Mouse (Mus musculus) c-Kit-positive CD71-positive TER-119-negative erythroid progenitor cells, embryonic 14.5 days (primary cell): Measurements from ENCODE around the gene Pde4b.

Experiments
- DNase-seq: peaks from one replicate; pipeline ENCODE4 v3.0.0-alpha.2; 2013; ENCODE audit warnings: low read depth

Gene Pde4b

GRCm38 (mm10) chr4:102406848-102407247, 319.5 kb downstream of the Pde4b start:
- no peak for DNase-seq

- no peak for DNase-seq
These were observed 320.8 kb downstream of the Pde4b start for GRCm38 (mm10) chr4:102408132-102408531.

GRCm38 (mm10) chr4:102408938-102409337, 321.6 kb downstream of the Pde4b start:
- DNase-seq = no peak

DNA sequence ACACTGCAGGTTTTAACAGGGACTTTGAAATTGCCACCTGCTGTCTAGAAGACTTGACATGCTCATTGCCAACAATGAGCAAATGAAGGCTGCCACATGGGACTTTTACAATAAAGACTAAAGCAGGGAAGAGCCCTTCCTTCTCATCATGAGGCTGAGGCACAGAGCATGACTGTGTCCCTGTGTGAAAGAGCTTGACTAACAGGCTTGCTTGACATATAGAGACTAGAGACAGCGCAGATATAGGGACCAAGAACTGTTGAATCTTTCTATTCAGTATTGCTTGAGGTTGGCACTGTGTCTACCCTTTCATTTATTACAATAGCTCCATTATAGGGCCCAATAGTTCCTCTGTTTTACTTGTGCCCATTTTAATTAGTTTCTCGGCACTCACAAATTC, 325.8 kb downstream of the Pde4b start:
- no peak for DNase-seq

DNA sequence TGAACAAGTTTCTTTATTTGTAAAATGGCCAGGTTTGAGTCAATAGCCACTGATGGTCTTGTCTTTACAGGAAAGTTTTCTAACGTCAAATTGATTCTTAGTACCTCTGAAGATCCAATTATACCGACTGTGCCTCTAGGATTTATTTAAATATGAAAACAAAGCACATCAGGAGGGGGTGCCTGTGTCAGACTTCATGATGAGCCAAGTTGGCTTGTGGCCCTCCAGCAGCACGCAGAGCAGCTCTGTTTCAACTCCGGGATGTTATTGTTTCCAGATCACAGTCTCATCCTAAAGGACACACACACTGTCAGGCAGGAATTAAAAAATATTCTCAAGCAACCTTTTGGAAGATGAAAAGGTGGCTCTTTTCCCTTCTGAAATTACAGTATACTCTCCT, 326.5 kb downstream of the Pde4b start:
- no peak for DNase-seq

DNA sequence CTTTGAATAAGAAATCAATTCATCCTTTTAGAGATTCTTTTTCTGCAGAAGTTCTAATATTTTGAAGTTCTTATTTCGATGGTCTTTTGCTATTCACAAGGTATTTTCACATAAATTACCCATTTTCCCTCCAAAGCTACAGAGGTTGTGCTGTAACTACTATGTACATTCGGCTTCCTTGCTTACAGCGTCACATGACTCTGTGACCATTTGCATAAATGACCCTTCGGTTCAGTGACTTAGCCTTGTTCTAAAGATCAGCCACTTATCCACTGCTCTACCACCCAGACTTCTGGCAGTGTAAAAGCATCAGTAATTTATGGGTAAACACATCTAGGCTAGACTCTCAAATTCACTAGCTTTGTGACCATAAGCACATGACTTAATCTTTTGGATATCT, 327.3 kb downstream of the Pde4b start:
- no peak for DNase-seq

DNA sequence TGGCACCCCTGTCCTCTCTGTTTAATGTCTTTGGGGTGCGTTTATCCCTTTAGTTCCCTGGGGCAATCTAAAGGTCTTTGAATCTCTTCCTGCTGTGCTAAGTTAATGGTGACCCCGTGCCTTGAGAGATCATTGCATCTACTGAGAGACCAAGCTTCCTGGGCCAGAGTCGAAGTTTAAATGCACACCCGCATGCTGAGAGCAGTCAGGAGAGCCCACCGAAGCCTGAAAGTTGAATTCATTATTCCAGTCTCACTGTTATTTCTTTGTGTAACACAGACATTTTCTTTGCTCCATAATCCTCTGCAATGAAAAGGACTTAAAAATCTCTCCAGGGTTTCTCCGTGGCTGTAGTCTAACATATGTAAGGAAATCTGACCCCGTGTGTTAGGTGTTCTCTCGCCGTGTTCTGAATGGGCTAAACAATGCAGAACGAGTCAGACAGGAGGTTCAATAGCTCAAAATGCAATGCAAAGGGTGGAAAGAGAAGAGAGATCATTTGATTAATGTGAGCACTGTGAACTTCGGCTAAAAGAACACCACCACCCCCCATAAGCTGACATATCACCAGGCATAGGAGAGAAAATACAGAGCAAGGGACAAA, 333.6 kb downstream of the Pde4b start:
- DNase-seq = no peak

DNA sequence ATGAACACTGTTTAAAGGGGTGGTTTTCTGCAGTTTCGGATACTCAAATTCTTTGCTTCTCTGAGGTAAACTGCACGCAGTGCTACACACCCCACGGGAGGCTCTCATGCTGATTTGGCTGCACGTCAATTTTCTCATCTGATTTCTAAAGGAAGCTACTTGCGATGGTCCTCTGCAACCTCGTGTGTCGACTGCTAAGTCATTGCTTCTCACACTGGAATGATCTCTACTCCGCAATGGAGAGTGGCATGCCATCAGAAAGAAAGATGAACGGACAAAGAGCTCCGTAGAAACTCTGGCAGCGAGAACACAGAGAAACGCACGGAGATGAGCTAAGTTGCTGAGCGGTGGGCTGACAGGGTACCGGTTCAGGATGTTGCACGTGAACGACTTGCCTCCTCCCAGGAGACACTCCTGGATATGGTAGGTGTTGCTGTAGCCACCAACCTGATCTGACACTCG, 334.1 kb downstream of the Pde4b start:
- DNase-seq = no peak

- DNase-seq = no peak
These were observed 336.8 kb downstream of the Pde4b start for GRCm38 (mm10) chr4:102424104-102424503.

- DNase-seq = no peak
These were observed 338.1 kb downstream of the Pde4b start for GRCm38 (mm10) chr4:102425422-102425821.

- DNase-seq = no peak
These were observed 342.5 kb downstream of the Pde4b start for GRCm38 (mm10) chr4:102429730-102430341.

DNA sequence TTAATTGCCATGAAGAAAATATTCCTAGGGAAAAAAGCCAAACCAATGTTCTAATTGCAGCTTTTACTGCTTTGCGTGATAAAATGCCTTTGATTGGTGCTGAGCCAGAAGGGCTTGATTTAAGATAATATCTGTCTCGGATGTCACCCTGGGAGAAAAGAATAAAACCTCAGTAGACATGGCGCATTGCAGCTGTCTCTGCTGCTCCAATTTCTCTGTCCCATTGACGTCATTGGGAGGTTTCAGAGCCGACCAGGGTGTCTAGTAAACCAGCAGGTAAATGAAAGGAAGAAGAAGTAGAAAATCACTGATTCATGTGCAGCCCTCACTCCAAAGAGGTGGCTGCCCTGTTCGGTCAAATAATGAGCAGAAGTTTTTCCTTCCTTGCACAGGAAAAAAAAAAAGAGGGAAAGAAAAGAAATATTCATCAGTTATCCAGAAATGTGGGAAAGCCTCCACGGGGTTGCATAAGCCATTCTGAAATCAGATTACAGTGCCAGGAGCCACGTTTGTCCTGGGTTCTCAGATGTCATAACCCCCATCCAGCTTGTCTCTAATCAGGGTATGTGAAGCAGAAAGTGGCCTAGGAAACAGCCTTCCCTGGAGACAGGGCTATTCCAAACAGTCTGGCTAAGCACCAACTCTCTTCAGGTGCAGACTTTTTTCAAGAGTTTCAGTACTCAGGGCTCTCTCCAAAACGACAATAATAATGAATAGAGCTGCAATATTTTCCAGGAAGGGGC, 344.9 kb downstream of the Pde4b start:
- DNase-seq = no peak

GRCm38 (mm10) chr4:102439401-102440118, 352.2 kb downstream of the Pde4b start:
- no peak for DNase-seq

DNA sequence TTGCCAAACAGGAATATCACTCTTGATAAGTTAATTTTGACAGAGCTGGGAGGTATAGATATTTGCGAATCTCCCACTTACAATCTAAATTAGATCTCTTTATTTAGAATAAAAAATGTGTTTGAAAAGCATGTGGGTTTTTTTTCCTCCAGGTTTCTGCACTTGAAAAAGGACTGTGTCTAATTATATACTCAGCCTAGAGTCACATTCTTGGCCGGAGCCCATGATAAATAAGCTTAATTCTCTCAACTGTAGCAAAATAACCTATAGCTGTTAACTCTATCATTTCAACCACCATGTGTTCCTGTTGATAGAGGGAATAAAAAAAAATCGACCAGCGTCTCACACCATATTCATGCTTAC, 352.8 kb downstream of the Pde4b start:
- no peak for DNase-seq

DNA sequence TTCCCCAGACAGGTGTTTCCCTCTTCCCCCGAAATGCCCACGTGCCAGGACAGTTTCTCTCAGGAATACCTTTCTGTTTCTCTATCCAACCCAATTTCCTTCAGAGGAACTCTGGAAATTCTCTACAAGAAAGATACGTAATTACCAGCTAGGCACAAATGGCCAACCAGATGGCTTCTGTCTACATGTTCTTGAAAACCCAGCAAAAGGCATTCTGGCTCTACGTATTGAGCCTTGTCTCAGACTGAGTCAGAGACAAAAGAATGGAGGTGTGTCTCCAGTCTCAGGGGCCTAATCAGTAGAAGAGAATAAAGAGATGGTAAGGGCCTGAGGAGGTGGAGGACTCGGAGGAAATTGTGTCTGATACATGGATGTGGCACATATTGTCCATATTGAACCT, 356.2 kb downstream of the Pde4b start:
- DNase-seq = no peak

DNA sequence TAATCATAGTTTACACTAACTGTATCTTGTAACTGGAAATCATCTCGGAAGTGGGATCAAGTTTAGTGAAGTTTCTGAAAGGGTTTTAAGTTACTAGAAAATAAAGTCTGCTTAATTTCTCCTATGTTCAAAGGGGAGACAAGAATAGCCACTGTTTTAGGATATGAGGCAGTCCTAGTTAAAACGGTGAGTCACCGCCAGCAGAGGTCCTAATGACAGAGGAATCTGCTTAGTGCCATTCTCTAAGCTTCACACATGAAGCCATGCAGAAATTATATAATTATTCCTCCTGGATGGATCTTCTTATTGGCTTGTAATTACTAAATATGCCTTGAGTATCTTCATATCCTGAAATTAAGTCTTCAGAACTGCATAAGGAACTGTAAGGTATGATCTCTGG, 357.2 kb downstream of the Pde4b start:
- no peak for DNase-seq

- DNase-seq = no peak
These were observed 359.0 kb downstream of the Pde4b start for GRCm38 (mm10) chr4:102446160-102446945.

- DNase-seq = no peak
These were observed 369.1 kb downstream of the Pde4b start for GRCm38 (mm10) chr4:102456426-102456825.

- no peak for DNase-seq
These were observed 372.1 kb downstream of the Pde4b start for GRCm38 (mm10) chr4:102459216-102459999.

- DNase-seq = no peak
These were observed 390.8 kb downstream of the Pde4b start for GRCm38 (mm10) chr4:102478104-102478503.

GRCm38 (mm10) chr4:102478860-102479259, 391.5 kb downstream of the Pde4b start:
- DNase-seq = no peak
